Mouse (Mus musculus): ENCODE data around the gene Gm10226. TPM values are rescaled to one million over a fixed set of nuclear protein-coding genes. Genes with fewer than 3 reads are reported as not detected.
"Not testable (repeated sequence)": the region's sequence is repeated elsewhere in the genome, so short reads cannot be mapped to it uniquely, and the experiment has no call there.

Gm10226 gene
- polyA plus RNA-seq, 1 experiment: not detected

GRCm38 (mm10) chr17:21703414-21703813 lies 11.8 kb downstream of the Gm10226 start:
- no peaks in the 10 kb centered on the region for H3K36me3 ChIP-seq (replicated peaks; ENCODE audit: low read length)
- no peaks in the 10 kb centered on the region for H3K9me3 ChIP-seq
- H3K27me3 ChIP-seq (replicated peaks): no peaks in the 10 kb centered on the region
- H3K4me1 ChIP-seq: peaks cover 45% of the 10 kb centered on the region
- no peak overlapping the region for H3K4me3 ChIP-seq (replicated peaks)
- no peak for TF ChIP-seq GATA1 (IDR thresholded peaks at IDR 0.05; ENCODE audit: borderline replicate concordance, low read length)
- no peak for TF ChIP-seq FLI1 (IDR thresholded peaks at IDR 0.05; ENCODE audit: low read length)

GRCm38 (mm10) chr17:21707343-21707996 lies 15.8 kb downstream of the Gm10226 start, which contains the start of gene Zfp760:
Zfp760 (plus strand) TSS chr17:21707741.
- Histone ChIP-seq H3K36me3 (replicated peaks; ENCODE audit: low read length) (peaks cover 17% of the 10 kb centered on the region), H3K27me3 (replicated peaks) (no peaks in the 10 kb centered on the region), H3K4me3 (replicated peaks) (peak within 1 kb of the TSS; percentile 92), H3K4me1 (peaks cover 48% of the 10 kb centered on the region), H3K9me3 (no peaks in the 10 kb centered on the region)
- TF ChIP-seq GATA1 (IDR thresholded peaks at IDR 0.05; ENCODE audit: borderline replicate concordance, low read length) (no peak), FLI1 (IDR thresholded peaks at IDR 0.05; ENCODE audit: low read length) (no peak)

- TF ChIP-seq FLI1 (IDR thresholded peaks at IDR 0.05; ENCODE audit: low read length): no peak
- no peak for TF ChIP-seq GATA1 (IDR thresholded peaks at IDR 0.05; ENCODE audit: borderline replicate concordance, low read length)
- H3K36me3 ChIP-seq (replicated peaks; ENCODE audit: low read length): peaks cover 24% of the 10 kb centered on the region
- no peaks in the 10 kb centered on the region for H3K9me3 ChIP-seq
- H3K27me3 ChIP-seq (replicated peaks): no peaks in the 10 kb centered on the region
- peaks cover 39% of the 10 kb centered on the region for H3K4me1 ChIP-seq
- peak overlapping the region; percentile 92 for H3K4me3 ChIP-seq (replicated peaks)
These were observed 16.7 kb downstream of the Gm10226 start for GRCm38 (mm10) chr17:21708401-21708800.

- not testable (repeated sequence) for H3K27me3 ChIP-seq (replicated peaks); H3K9me3 ChIP-seq; H3K4me3 ChIP-seq (replicated peaks); H3K36me3 ChIP-seq (replicated peaks; ENCODE audit: low read length)
- H3K4me1 ChIP-seq: peaks cover 12% of the 10 kb centered on the region
These were observed 38.8 kb downstream of the Gm10226 start, which contains the start of gene Zfp229 for GRCm38 (mm10) chr17:21730495-21730894. Zfp229 (plus strand) TSS chr17:21730795.

- no peak for TF ChIP-seq FLI1 (IDR thresholded peaks at IDR 0.05; ENCODE audit: low read length)
- no peak for TF ChIP-seq GATA1 (IDR thresholded peaks at IDR 0.05; ENCODE audit: borderline replicate concordance, low read length)
- no peaks in the 10 kb centered on the region for H3K27me3 ChIP-seq (replicated peaks)
- H3K36me3 ChIP-seq (replicated peaks; ENCODE audit: low read length): peaks cover 10% of the 10 kb centered on the region
- H3K4me3 ChIP-seq (replicated peaks): peak overlapping the region; percentile 92
- H3K4me1 ChIP-seq: peaks cover 12% of the 10 kb centered on the region
- H3K9me3 ChIP-seq: no peaks in the 10 kb centered on the region
These were observed 41.4 kb downstream of the Gm10226 start for GRCm38 (mm10) chr17:21733049-21733448.

- Histone ChIP-seq H3K27me3 (replicated peaks) (no peaks in the 10 kb centered on the region), H3K36me3 (replicated peaks; ENCODE audit: low read length) (peaks cover 13% of the 10 kb centered on the region), H3K9me3 (no peaks in the 10 kb centered on the region), H3K4me1 (peaks cover 12% of the 10 kb centered on the region), H3K4me3 (replicated peaks) (peak overlapping the region; percentile 92)
- TF ChIP-seq FLI1 (IDR thresholded peaks at IDR 0.05; ENCODE audit: low read length) (no peak), GATA1 (IDR thresholded peaks at IDR 0.05; ENCODE audit: borderline replicate concordance, low read length) (no peak)
These were observed 41.9 kb downstream of the Gm10226 start for GRCm38 (mm10) chr17:21733529-21734031.

Other genes starting within 250 kb of the Gm10226 start
- 0.36 TPM in 1 of 2 replicates, not detected in the other for gene Zfp51, start 241.5 kb upstream of the Gm10226 start, polyA plus RNA-seq (2012; ENCODE audit: insufficient read depth, low replicate concordance)
- 2.9 TPM in 1 of 2 replicates, not detected in the other for gene Zfp53, start 202.9 kb upstream of the Gm10226 start, polyA plus RNA-seq (2012; ENCODE audit: insufficient read depth, low replicate concordance)
- 1.1 TPM in 1 of 2 replicates, not detected in the other for gene Zfp52, start 156.3 kb upstream of the Gm10226 start, polyA plus RNA-seq (2012; ENCODE audit: insufficient read depth, low replicate concordance)
- 1.5 TPM in 1 of 2 replicates, not detected in the other for gene Zfp948, start 124.9 kb upstream of the Gm10226 start, polyA plus RNA-seq (2012; ENCODE audit: insufficient read depth, low replicate concordance)
- gene Zfp983, start 41.2 kb upstream of the Gm10226 start, polyA plus RNA-seq (2012; ENCODE audit: insufficient read depth, low replicate concordance): 0.17 TPM in 1 of 2 replicates, not detected in the other
- 0.04 TPM in 1 of 2 replicates, not detected in the other for gene Zfp760, start 15.9 kb downstream of the Gm10226 start, polyA plus RNA-seq (2012; ENCODE audit: insufficient read depth, low replicate concordance)
- gene Zfp229, start 38.9 kb downstream of the Gm10226 start, polyA plus RNA-seq (2012; ENCODE audit: insufficient read depth, low replicate concordance): 0.72 TPM in 1 of 2 replicates, not detected in the other
- 0.29 TPM in 1 of 2 replicates, not detected in the other for gene Zfp820, start 153.9 kb downstream of the Gm10226 start, polyA plus RNA-seq (2012; ENCODE audit: insufficient read depth, low replicate concordance)
- gene Zfp995, start 218.1 kb downstream of the Gm10226 start, polyA plus RNA-seq (2012; ENCODE audit: insufficient read depth, low replicate concordance): not detected in 2 replicates